Mouse (Mus musculus) ovary, adult 18-20 months (tissue): ENCODE measurements around the gene 1700113H08Rik.

Experiments used
- DNase-seq: peaks from one replicate; pipeline ENCODE4 v3.0.0; 2022; ENCODE audit warnings: low spot score, mixed read lengths

1700113H08Rik gene

DNA sequence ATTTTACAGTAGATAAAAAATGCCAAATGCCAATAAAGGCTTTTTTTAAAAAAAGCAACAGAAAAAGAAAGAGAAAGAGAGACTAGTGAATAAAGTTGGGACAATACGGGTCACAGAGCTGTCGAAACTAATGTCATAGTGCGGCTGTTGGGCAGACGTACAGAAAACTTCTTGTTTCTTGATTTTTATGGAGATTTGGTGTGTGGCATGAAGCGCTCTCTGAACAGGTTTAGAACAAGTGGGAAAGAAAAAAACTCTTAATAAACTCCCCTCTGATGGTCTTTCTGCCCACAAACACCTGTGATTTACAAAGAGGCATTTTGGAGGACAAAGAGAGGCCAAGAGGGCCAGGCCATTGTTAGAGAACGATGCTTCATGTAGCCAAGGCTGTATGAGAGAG, 1.6 kb downstream of the 1700113H08Rik start:
- DNase-seq = no peak

DNA sequence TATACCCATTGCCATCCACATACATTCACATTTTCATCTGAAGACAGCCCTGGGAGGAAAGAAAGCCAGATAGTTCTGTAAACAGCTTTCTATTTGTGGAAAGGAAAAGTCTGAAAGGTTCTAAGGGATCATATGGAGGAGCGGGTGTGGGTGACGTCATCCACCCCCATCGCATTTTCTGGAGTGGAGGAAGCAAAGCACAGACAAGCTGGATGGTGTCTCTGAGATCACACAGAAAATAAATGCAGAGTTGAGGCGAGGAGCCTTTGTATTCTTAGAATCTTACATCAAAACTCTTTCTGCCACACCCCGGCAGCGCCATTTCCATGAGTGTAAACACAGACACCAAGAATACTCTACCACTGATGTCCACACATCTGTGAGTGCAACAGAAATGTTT, 26.4 kb downstream of the 1700113H08Rik start:
- DNase-seq = no peak

DNA sequence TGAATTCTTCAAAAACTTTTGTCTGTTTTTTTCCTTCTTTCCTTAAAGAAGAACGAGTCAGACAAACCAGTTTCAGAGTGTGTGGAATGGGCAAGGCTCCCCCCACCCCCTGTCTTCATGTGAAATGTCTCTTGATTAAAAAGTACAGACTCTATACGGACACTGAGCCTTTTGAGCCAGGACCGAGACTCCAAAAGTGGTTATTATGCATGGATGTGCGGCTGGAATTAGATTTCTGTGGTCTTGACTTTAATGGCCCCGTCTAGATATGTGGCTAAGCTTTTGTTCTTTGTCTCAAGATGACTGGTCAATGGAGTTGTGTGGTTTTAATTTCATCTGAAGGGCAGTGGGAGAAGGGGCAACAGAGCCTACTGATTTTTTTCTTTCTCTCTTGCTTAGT, 29.8 kb downstream of the 1700113H08Rik start:
- no peak for DNase-seq

DNA sequence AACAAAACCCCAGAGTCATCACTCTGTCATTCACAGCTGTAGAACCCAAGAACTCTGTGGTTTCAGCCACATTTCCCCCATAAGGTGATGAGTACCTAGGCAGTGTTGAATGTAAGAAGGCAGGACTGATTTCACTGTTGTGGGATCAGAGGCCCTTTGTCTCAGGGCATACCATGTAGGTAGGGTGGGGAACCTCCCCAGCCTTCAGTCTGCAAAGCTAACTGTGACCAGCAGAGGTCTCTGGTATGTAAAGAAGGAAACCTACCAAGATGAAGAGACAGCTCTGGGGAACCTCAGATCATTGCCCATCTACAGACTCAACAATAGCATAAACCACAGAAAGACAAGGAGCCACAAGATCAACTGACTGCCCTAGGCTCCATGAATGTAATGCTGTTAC, 36.4 kb downstream of the 1700113H08Rik start:
- DNase-seq = no peak

DNA sequence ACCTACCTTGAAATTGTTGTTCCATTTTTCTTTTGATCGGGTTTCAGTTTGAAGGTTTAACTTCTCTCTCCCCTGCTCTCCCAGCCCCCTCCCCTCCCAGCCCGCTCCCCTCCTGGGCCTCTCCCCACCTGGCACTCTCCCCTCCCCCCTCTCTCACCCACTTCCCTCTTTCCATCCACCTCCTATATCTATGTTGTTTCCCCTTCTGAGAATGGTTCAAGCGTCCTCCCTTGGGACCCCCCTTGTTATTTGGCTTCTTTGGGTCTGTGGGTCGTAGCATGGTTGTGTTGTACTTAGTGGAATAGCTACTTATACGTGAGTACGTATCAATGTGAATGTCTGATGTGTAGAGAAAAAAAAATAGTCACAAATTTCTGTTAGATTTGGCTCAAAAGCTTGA, 40.9 kb downstream of the 1700113H08Rik start:
- no peak for DNase-seq

DNA sequence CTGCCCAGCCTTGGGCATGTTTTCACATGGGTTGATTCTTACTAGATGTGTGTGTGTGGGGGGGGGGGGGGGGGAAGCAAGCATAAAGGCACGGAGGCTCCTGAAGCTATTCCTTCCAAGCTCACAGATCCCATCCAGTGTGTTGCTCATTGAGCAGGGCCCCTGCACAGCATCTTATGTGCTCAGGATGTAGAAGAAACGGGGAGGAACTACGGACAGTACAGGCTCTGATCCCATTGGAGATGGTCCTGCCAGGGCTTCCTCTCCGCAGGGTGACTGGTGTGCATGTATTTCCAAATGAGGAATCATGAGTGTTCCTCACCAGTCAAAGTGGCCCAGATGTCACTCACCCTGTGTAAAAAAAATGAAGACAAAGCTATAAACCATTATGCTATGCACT, 42.8 kb downstream of the 1700113H08Rik start:
- DNase-seq = no peak

DNA sequence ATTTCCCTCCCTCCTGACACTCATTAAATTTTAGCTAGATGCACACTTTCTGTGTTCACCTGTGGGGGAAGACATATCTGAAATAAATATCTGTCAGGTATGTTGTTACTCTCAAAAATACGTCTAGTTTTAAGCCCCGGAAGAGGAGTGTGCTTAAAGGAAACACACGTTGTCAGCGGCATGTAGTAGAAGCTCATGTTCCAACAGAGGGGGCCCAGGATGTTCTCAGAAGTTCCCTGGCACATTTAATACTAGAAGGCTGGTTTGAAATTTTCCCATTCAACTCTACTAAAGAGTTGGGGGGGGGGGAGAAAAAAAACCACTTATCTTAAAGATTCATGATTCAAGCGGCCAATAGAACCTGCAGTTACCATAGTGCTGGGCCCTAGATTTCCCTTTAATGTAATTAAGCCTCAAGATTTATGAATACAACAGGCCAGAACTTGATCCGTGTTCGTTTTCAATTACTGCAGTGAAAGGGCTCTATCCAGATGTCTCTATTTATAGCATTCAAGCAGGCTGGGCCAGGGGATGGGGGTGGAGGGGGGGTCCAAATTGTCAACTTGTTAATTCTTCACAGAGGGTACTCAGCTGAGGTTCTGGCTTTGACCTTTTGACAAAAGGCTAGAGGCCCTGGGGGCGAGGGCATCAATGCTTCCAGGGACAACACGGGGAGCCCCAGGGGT, 43.6 kb downstream of the 1700113H08Rik start:
- DNase-seq = no peak

DNA sequence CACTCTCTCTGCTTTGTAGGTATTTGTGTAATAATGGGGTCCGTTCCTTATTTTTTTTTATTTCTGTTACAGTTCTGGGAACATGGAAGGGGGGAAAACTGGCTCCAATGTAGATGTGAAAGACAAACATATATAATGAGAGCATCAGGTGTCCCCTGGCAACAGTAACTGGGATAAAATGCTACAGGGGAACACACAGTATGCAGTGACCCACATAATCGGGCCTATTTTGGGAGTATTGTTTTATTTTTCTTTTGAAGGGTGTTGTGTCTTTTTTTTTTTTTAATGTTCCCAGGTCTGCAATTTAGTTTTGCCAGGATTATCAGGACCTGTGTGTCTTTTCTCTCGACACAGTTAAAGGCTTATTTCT, 44.1 kb downstream of the 1700113H08Rik start:
- DNase-seq = no peak

DNA sequence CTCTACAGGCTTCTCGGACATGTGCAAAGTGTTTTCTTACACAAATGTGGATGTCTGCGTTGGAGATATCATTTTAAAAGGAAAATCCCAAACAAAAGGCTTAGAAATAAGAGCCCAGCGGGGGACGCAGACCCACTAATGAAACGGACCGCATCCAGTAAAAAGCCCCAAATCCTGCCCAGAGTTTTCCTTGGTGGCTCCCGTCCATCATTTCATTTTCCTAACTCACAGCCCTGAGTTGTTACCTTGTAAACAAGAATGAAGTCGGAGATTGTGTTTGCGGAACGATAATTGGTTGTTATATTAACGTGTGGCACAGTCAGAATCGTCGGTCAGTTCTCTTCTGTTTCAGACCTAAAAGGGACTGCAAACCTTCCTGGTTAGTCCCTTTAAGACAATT, 44.6 kb downstream of the 1700113H08Rik start:
- no peak for DNase-seq

DNA sequence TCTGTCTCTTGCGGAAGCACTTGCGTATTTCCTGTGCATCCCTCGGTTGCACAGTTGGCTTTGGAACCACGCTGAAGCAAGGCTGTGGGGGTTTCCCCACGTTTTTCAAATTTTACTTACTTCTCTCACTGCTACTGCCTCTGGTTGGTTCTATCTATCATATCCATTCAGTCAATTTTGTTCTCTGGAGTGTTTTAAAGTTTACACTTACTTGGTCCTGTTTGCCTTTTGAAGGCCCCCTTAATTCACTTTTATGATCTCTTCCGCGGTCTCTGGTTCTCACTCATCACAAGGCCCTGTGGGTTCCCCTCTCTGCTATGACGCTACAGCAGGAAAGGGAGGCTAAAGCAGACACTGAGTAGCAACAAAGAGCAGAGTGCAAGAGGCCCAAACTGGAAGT, 45.4 kb downstream of the 1700113H08Rik start:
- no peak for DNase-seq

DNA sequence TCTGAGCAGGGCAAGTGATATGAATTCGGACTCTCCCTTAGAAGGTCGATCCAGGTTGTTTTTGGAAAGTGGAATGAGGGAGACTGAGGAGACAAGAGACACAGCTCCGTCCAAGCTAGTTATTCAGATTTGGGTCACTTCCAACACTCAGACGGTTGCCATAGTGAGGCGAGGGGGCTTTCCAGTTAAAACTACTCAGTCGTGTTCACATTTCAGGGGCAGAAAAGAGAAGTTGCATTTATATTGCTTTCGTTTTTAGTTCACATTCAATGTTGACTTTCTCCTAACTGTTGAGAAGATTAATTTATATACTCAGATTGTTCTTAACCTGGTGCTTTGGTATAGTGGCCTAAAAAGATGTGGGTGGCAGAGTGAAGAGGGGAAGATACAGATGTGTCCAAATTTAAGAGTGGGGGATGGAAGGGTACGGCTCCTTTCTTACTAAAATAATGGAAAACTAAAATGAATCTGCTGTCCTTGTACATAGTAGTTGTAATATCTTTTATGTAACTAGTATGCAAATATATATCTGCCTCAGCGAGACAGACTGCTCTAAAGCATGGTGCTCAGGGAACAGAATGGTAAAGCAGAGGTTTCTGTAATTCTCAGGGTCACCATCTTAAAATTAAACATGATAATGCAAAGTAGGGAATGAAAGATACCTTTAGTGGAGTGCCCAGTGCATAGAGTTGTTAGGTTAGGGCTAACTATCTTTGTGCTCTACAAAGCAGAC, 49.9 kb downstream of the 1700113H08Rik start:
- DNase-seq = no peak

DNA sequence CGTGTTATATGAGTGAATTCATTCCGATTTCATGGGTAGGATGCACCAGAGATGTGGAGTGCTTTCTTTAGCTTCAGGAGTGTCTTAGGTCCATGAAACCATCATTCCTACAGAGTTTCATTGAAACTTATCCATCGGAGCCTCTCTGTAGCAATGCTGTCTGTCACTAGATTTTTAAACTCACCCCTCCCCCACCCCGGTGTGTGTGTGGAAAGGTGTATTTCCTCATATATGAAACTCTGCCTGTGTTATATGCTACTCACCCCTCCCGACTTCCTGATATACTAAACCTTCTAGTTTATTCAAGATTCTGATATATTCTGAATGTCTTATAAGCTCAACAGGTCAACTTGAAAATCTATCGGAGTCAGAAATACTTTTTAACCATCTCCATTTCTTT, 50.5 kb downstream of the 1700113H08Rik start:
- DNase-seq = no peak

DNA sequence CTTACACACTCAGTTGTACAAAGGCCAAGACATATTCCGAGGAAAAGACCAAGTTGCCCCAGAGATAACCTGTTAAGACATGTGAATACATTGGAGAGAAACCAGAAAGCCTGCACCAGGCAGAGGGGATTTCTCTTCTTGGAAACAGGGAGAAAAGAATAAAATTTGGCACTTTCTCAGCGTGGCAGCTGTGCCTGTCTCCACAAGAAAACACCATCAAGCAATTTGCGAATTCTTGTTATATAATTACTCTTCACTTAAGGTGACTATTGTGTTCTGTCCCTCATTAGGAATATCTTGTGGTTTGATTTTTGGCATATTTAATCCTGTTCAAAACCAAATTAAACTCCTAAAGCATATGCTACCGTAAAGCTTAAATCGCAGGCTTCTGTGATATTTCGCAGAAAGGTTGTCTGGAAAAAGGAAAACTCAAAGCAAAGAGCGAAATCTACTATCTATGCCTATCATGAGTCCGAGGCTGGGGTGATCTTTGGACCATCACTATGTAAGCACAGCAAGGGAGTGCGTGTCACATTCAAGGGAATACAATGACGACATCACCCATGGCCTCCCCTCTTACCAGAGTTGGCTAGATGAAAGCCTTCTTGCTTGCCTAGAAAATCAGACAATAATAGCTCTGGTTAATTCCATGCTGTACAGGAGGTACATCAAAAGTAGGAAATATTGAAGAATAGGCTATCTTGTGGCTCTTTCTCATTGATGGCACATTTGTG, 51.4 kb downstream of the 1700113H08Rik start:
- no peak for DNase-seq

DNA sequence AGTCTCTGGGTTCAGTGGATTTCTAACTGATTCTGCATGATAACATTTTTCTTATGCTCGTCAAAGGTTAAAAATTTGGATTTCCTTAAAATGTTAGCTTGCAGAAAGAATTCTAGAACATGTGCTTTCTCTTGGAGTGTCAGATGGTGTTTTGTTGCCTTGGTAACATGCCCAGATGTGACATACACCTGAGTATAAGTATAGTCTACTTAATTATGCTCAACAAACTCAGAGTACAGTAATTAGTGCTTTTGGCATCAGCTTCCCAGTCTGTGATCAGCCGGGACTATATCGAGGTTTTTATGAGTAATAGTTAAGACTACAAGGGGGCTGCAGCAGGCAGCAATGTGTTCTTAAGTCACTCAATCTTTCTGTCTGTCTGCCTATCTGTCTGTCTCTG, 53.1 kb downstream of the 1700113H08Rik start:
- no peak for DNase-seq

DNA sequence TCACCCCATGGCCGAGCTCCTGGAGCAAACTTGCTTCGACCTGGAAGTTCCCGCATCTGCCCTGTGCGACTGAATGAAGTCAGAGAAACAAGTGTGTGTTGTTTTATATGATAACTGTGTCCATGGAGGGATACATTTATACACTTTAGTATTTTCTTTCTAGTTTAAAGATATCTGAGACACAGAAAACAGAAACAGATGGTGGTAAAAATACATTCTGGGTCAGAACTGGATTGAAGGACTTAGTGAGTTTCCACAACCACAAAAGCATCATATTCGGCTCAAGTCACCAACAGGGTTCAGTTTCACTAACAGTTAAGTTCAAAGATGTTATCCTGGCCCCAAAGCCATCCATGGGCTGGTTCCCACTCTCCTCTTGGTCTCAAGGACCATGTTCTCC, 67.2 kb downstream of the 1700113H08Rik start:
- DNase-seq = no peak

DNA sequence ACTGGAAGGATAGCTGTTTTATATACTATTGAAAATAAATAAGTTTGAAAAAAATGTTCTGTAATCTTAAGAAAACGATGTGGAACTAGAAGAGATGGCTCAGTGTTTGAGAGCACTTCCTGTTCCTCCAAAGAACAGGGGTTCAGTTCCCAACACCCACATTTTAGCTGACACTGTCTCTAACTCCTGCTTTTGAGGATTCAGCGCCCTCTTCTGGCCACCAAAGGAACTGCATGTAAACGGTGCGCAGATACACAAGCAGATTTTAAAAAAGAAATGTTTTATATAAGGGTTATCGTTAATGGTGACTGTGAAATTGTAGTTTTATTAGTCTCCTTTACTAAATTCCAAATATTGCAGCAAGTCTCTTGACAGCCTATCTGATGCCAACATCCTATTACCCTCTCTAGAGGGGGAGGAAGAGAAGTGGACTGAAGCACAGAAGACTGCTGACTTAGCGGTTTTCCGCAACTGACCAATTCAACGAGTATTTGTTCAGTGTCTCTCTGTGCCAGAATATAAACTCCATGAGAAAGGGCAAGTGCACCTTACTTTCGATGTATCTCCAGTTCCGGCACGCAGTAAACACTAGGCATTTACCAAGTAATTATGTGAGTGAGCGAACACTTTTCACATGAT, 68.5 kb downstream of the 1700113H08Rik start:
- DNase-seq = no peak

DNA sequence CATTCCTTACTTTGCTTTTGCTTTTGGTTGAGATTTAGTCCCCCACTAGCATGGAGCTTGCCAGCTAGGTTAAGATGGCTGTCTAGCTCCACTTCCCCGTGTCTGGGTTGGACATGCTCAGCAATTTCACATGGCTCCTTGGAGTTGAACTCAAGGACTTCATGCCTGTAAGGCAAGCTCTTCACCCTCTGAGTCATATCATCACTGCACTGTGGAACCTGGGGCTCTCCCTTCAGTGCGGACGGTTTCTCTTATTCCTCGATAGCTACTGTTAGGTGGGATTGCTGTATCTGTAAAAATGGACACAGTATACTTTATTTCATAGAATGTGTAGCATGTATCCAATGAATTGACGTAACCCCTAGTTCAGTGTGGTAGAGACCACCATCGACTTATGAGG, 93.2 kb downstream of the 1700113H08Rik start:
- no peak for DNase-seq

DNA sequence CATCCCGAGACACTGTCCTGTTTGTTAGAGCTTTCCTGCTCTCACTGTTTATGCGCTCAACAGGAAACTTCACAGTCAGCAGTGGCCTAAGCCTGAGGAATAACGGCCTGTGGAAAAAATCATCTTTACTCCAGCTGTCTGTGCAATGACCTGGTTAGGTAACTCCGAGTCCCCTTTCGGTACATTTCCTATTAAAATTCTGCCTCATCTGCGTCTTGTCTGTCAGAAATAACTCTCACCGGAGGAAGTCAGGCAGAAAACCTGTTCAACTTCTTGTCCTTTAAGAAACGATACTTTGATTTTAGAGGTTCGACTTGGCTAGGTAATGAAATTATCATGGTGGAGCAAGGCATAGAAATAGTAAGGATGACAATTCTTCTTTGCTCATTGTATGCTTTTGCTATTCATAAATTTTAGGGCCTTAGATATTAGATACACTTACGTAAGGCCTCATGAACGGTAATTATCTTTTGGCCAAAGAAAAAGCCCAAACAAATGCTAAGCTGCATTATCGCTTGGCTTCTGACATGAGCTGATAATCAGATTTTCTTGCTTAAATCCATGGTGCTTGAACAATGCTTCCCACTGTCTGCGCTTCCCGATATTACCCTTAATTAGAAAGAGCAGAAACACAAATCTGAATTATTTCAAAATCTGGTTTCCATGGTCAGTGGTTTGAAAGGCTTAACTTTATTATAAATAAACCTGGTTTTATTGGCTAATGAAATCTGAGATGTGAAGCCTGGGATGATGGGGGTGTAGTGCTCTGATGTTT, 96.1 kb downstream of the 1700113H08Rik start:
- no peak for DNase-seq

DNA sequence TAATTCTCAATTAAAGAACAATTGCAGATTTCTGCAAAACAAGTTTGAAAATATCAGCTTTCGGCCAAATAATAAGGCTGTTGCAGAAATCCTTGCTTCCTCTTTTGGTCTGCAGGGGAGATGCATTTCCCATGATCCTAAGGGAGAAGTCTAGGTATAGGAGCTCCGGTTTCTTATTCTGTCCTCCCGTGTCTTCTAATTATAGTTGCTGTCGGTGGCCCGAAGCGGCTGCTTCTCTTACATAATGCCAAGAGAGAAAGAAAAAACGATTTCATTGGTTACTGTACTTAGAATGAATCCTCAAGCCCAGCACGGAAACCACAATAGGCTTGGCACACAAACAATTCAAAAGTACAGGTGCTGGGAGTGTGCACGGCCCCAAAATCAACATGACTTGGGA, 101.9 kb downstream of the 1700113H08Rik start:
- DNase-seq = no peak

DNA sequence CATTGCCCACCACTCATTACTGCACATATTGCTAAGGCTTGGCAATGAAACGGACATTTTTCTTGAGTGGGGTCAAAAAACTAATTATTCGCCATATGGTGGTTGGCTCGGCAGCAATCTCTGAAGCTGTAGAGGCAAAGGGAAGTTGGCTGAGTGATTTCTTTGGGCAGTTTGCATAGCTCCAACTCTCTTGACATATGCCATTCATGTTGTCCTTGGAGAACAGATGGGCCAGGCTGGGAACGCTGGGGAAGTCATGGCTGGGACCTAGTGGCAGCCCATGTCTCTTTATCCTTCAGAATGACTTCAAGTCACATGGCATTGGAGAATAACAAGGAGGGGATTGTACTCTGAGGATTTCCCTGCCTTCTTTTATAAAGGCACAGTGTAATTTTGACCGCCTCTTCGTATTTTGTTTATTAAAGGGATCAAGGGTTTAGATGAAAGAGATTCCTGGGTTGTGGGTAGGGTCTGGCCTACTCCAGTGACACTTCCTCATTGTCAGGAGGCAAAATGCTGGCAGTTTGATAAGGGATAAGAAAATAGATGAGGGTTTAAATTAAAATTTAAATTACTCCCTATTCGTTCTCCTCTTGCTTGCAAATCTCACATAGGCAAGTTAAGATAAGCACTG, 138.4 kb downstream of the 1700113H08Rik start:
- no peak for DNase-seq

DNA sequence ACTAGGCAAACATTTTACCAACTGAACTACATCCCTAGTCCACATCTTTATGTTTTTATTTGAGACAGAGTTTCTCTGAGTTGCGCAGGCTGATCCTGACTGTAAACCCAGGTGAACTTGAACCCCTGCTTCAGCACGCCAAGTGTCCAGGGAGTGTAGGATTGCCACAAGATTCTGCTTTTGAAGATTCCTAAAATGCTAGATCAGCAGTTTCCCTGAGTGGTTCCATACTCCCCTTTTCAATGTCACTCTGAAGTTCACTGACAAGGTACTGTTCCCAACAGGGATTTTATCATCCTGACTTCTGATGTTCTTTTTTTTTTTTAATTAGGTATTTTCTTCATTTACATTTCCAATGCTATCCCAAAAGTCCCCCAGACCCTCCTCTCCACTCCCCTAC, 140.9 kb downstream of the 1700113H08Rik start:
- DNase-seq = no peak

DNA sequence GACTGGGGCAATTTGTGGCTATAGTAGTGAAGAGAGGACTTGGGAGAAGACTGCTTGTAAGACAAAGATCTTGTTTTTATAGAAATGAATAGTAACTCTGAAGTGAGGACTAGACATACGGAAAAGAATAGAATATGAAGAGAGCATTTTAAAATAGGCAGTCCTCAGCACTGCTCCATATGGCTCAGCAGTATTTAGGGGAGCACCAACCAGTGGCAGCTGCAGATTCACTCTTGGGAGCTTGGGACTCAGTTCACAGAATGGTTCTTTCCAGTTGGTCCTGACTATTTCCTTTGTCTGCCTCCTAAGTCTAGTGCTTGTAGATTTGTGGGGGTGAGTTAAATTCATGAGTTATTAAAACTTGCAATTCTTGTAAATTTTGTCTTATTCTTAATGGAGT, 151.6 kb downstream of the 1700113H08Rik start:
- no peak for DNase-seq
